Mouse (Mus musculus) heart, embryonic 11.5 days (tissue): ENCODE measurements around the gene 4930507D05Rik. TPM values are rescaled to one million over a fixed set of nuclear protein-coding genes. Genes with fewer than 3 reads are reported as not detected.
"Not testable (repeated sequence)": the region's sequence is repeated elsewhere in the genome, so short reads cannot be mapped to it uniquely, and the experiment has no call there.

Source experiments
- ATAC-seq: fragments of 200-750 bp; cut with Nextera tagmentation; replicated peaks from 2 replicates; pipeline ENCODE4 v1.8.0; 2017; ENCODE audit warnings: moderate library complexity; ENCODE audit not compliant: insufficient number of reproducible peaks, low FRiP score, low TSS enrichment
- H3K27ac ChIP-seq: fragments of 300-500 bp; sonication (generic); 2 replicates; pipeline ENCODE4 v1.5.1; 2014; ENCODE audit warnings: mild to moderate bottlenecking, low read depth, low read length
- H3K27me3 ChIP-seq: fragments of 300-500 bp; sonication (generic); 2 replicates; pipeline ENCODE4 v1.6.1; 2014; ENCODE audit warnings: mild to moderate bottlenecking, low read length, mixed read lengths; ENCODE audit not compliant: control insufficient read depth, insufficient read depth
- H3K36me3 ChIP-seq: fragments of 300-500 bp; sonication (generic); 2 replicates; pipeline ENCODE4 v1.6.1; 2014; ENCODE audit warnings: mild to moderate bottlenecking, low read length, moderate library complexity, mixed read lengths; ENCODE audit not compliant: control insufficient read depth, insufficient read depth
- H3K4me1 ChIP-seq: fragments of 300-500 bp; sonication (generic); 2 replicates; pipeline ENCODE4 v1.6.1; 2014; ENCODE audit warnings: low read length; ENCODE audit not compliant: control insufficient read depth, insufficient read depth
- H3K4me2 ChIP-seq: fragments of 300-500 bp; sonication (generic); 2 replicates; pipeline ENCODE4 v1.6.1; 2014; ENCODE audit warnings: mild to moderate bottlenecking, moderate library complexity
- H3K4me3 ChIP-seq: fragments of 300-500 bp; sonication (generic); 2 replicates; pipeline ENCODE4 v1.5.1; 2014; ENCODE audit warnings: low read depth, low read length
- H3K9ac ChIP-seq: fragments of 300-500 bp; sonication (generic); 2 replicates; pipeline ENCODE4 v1.6.1; 2014; ENCODE audit warnings: mild to moderate bottlenecking, low read depth, low read length, moderate library complexity
- H3K9me3 ChIP-seq: fragments of 300-500 bp; sonication (generic); replicated peaks from 2 replicates; pipeline ENCODE4 v1.6.1; 2016; ENCODE audit warnings: low read length; ENCODE audit not compliant: control insufficient read depth
- WGBS: fragments of 180-500 bp; shearing (Covaris S2); extraction: QIAGEN DNeasy Blood & Tissue Kit; methylation state at CpG from one replicate; pipeline ENCODE4 v1.1.7; 2014; ENCODE audit not compliant: insufficient replicate concordance; 5-methylcytosine and 5-hydroxymethylcytosine counted together
- polyA plus RNA-seq: library from polyadenylated mRNA; unstranded; fragments of >200 nt; fragmentation: Nextera tagmentation; extraction: Ambion mirVana; gene quantifications from 2 replicates; pipeline ENCODE4 v1.2.1, GENCODE M21; 2014

The 4930507D05Rik gene
- polyA plus RNA-seq, 1 experiment from 2014 or later: 0.54 TPM

- Histone ChIP-seq H3K9me3 (no peaks in the 10 kb centered on the region), H3K4me3 (peak within 1 kb of the TSS; percentile 92), H3K36me3 (no peaks in the 10 kb centered on the region), H3K4me1 (0 out of 2 replicates have a peak, but pooled peaks cover 6% of the 10 kb centered on the region), H3K4me2 (peak within 1 kb of the TSS; percentile 79), H3K27me3 (no peaks in the 10 kb centered on the region), H3K27ac (peak within 1 kb of the TSS; percentile 79), H3K9ac (peak within 1 kb of the TSS; percentile 91)
- peak; percentile 88 for ATAC-seq
- under 1% methylated on average over 50 of the region's 59 CpGs for WGBS
These were observed 37.5 kb downstream of the 4930507D05Rik start, which contains the start of gene Vps26a for GRCm38 (mm10) chr10:62486618-62487415. Vps26a (minus strand) TSS chr10:62486805.

GRCm38 (mm10) chr10:62488266-62488665 lies 39.0 kb downstream of the 4930507D05Rik start:
- WGBS: 22% methylated on average over 1 of the region's 1 CpGs
- Histone ChIP-seq H3K4me3 (no peak overlapping the region), H3K27me3 (no peaks in the 10 kb centered on the region), H3K27ac (no peak overlapping the region), H3K9ac (no peak overlapping the region), H3K4me1 (0 out of 2 replicates have a peak, but pooled peaks cover 6% of the 10 kb centered on the region), H3K4me2 (no peak overlapping the region), H3K9me3 (no peaks in the 10 kb centered on the region), H3K36me3 (no peaks in the 10 kb centered on the region)
- no peak for ATAC-seq

- not testable (repeated sequence) for H3K4me2 ChIP-seq, H3K27ac ChIP-seq, H3K4me1 ChIP-seq, H3K4me3 ChIP-seq, H3K36me3 ChIP-seq, ATAC-seq, H3K27me3 ChIP-seq, H3K9me3 ChIP-seq, H3K9ac ChIP-seq
- 79% methylated on average over 3 of the region's 3 CpGs for WGBS
These were observed 42.4 kb downstream of the 4930507D05Rik start for GRCm38 (mm10) chr10:62491681-62492080.

- Histone ChIP-seq H3K27me3 (no peaks in the 10 kb centered on the region), H3K4me2 (no peak overlapping the region), H3K9ac (no peak overlapping the region), H3K27ac (no peak overlapping the region), H3K4me1 (no peaks in the 10 kb centered on the region), H3K9me3 (no peaks in the 10 kb centered on the region), H3K36me3 (no peaks in the 10 kb centered on the region), H3K4me3 (no peak overlapping the region)
- 21% methylated on average over 15 of the region's 15 CpGs for WGBS
- ATAC-seq: no peak
These were observed 51.0 kb downstream of the 4930507D05Rik start for GRCm38 (mm10) chr10:62500088-62500915.

Other genes starting within 250 kb of the 4930507D05Rik start
- gene Tspan15, start 218.2 kb upstream of the 4930507D05Rik start, polyA plus RNA-seq: 2.8 and 5.0 TPM in 2 replicates
- not detected in 2 replicates for gene Tacr2, start 197.1 kb upstream of the 4930507D05Rik start, polyA plus RNA-seq
- gene Hk1, start 69.6 kb upstream of the 4930507D05Rik start, polyA plus RNA-seq: 97.0 and 157 TPM in 2 replicates
- gene Hkdc1, start 27.0 kb upstream of the 4930507D05Rik start, polyA plus RNA-seq: 0.49 and 0.57 TPM in 2 replicates
- 31.9 and 32.5 TPM in 2 replicates for gene Supv3l1, start 249 bp downstream of the 4930507D05Rik start, polyA plus RNA-seq
- gene Vps26a, start 37.3 kb downstream of the 4930507D05Rik start, polyA plus RNA-seq: 72.8 and 84.5 TPM in 2 replicates
- 6.7 and 9.1 TPM in 2 replicates for gene Srgn, start 78.0 kb downstream of the 4930507D05Rik start, polyA plus RNA-seq
- gene Kif1bp, start 129.0 kb downstream of the 4930507D05Rik start, polyA plus RNA-seq: 31.1 and 34.0 TPM in 2 replicates
- gene Ddx21, start 152.8 kb downstream of the 4930507D05Rik start, polyA plus RNA-seq: 20.8 and 21.4 TPM in 2 replicates
- 107 and 125 TPM in 2 replicates for gene Ddx50, start 201.7 kb downstream of the 4930507D05Rik start, polyA plus RNA-seq